Mouse (Mus musculus) erythroblast, embryonic 14.5 days (primary cell): ENCODE measurements around the gene Kat2a. TPM values are rescaled to one million over a fixed set of nuclear protein-coding genes. Genes with fewer than 3 reads are reported as not detected.
"Not testable (repeated sequence)": the region's sequence is repeated elsewhere in the genome, so short reads cannot be mapped to it uniquely, and the experiment has no call there.

ENCODE experiments used
- H3K27me3 ChIP-seq: 2 replicates; pipeline ENCODE4 v1.6.1; 2012; ENCODE audit warnings: inconsistent platforms; ENCODE audit not compliant: control insufficient read depth
- H3K36me3 ChIP-seq: 2 replicates; pipeline ENCODE4 v1.6.1; 2012; ENCODE audit warnings: mild to moderate bottlenecking, inconsistent platforms; ENCODE audit not compliant: control insufficient read depth
- H3K4me1 ChIP-seq: 2 replicates; pipeline ENCODE4 v1.6.1; 2012; ENCODE audit warnings: inconsistent platforms; ENCODE audit not compliant: control insufficient read depth
- H3K4me3 ChIP-seq: replicated peaks from 2 replicates; pipeline ENCODE3; 2012; ENCODE audit warnings: moderate library complexity, mild to moderate bottlenecking, inconsistent platforms
- H3K9me3 ChIP-seq: 2 replicates; pipeline ENCODE4 v1.6.1; 2012; ENCODE audit warnings: low read length, inconsistent platforms, mixed read lengths; ENCODE audit not compliant: control insufficient read depth
- GATA1 ChIP-seq: IDR thresholded peaks from 2 replicates; pipeline ENCODE4 v1.6.1; 2012; ENCODE audit warnings: low read length, inconsistent platforms, mixed read lengths
- TAL1 ChIP-seq: IDR thresholded peaks from 3 replicates; pipeline ENCODE4 v1.6.1; 2012; ENCODE audit warnings: low read length, inconsistent platforms, mixed read lengths
- polyA plus RNA-seq: library from polyadenylated mRNA; stranded (reverse); fragments of >175 nt; gene quantifications from 2 replicates; pipeline ENCODE4 v1.2.3, GENCODE M21; 2012

Kat2a gene
- polyA plus RNA-seq, 1 experiment: 0.77 TPM

- TF ChIP-seq GATA1 (no peak), TAL1 (no peak)
- no peaks in the 10 kb centered on the region for H3K36me3 ChIP-seq
- H3K9me3 ChIP-seq: no peaks in the 10 kb centered on the region
- H3K27me3 ChIP-seq: peaks cover 30% of the 10 kb centered on the region
- no peaks in the 10 kb centered on the region for H3K4me1 ChIP-seq
- no peak overlapping the region for H3K4me3 ChIP-seq
Measured at GRCm38 (mm10) chr11:100671956-100672355, 40.3 kb downstream of the Kat2a start.

DNA sequence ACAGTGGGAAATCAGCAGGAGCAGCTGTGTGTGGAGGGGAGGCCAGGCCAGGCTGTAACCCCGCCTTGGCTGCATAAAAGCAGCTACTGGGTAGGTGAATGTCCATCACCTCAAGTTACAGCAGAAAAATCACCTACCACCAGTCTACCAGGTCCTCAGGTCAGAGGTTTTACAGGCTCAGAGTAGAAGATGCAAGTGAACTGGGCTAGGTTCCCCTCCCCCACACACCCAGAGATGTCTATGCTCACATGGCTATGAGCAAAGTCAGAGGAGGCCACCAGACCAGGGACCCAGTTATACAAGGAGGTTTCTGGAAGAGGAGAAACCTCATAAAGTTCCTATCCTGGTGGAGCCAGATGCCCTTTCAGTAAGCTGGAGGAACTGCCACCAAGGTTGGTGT, 41.2 kb downstream of the Kat2a start:
- no peaks in the 10 kb centered on the region for H3K36me3 ChIP-seq
- H3K9me3 ChIP-seq: no peaks in the 10 kb centered on the region
- no peaks in the 10 kb centered on the region for H3K4me1 ChIP-seq
- no peak for TF ChIP-seq TAL1
- TF ChIP-seq GATA1: no peak
- peaks cover 27% of the 10 kb centered on the region for H3K27me3 ChIP-seq
- no peak overlapping the region for H3K4me3 ChIP-seq

DNA sequence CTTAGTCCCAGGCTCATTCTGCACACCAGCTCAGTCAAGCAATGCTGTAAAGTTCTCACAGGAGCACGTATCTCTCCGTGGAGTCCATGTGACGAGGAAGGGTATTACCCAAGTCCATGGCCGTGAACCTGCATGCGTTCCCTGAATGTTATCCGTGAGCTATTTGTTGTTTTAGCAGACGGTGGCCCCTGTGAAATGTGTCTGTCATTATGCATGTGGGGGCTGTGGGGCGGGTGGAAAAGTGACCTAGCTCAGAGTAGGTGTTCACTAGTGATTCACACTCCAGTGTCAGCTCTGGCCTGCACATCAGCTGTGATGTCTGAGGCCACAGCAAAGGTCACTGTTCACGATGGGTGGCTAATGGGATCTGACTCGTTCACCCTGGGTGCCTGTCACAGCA, 52.5 kb downstream of the Kat2a start:
- Histone ChIP-seq H3K9me3 (no peaks in the 10 kb centered on the region), H3K36me3 (no peaks in the 10 kb centered on the region), H3K4me1 (no peaks in the 10 kb centered on the region), H3K27me3 (no peaks in the 10 kb centered on the region), H3K4me3 (no peak overlapping the region)
- no peak for TF ChIP-seq TAL1
- no peak for TF ChIP-seq GATA1

- Histone ChIP-seq H3K9me3 (no peaks in the 10 kb centered on the region), H3K4me1 (no peaks in the 10 kb centered on the region), H3K27me3 (peaks cover 4% of the 10 kb centered on the region), H3K4me3 (no peak overlapping the region), H3K36me3 (no peaks in the 10 kb centered on the region)
- no peak for TF ChIP-seq TAL1
- TF ChIP-seq GATA1: no peak
Measured at GRCm38 (mm10) chr11:100656458-100656857, 55.8 kb downstream of the Kat2a start.

GRCm38 (mm10) chr11:100655589-100655988, 56.7 kb downstream of the Kat2a start:
- H3K36me3 ChIP-seq, H3K4me3 ChIP-seq, H3K9me3 ChIP-seq, H3K4me1 ChIP-seq: not testable (repeated sequence)
- peaks cover 12% of the 10 kb centered on the region for H3K27me3 ChIP-seq

Other genes starting within 250 kb of the Kat2a start
- gene Klhl11, start 239.7 kb downstream of the Kat2a start, polyA plus RNA-seq: 0.03 and 0.06 TPM in 2 replicates
- 0.46 and 1.1 TPM in 2 replicates for gene Acly, start 184.5 kb downstream of the Kat2a start, polyA plus RNA-seq
- gene Ttc25, start 166.9 kb downstream of the Kat2a start, polyA plus RNA-seq: 0.01 TPM in 1 of 2 replicates, not detected in the other
- 0.09 and 0.11 TPM in 2 replicates for gene Cnp, start 137.6 kb downstream of the Kat2a start, polyA plus RNA-seq
- 3.2 and 4.0 TPM in 2 replicates for gene Nkiras2, start 93.2 kb downstream of the Kat2a start, polyA plus RNA-seq
- 3.2 and 4.0 TPM in 2 replicates for gene Dnajc7, start 92.3 kb downstream of the Kat2a start, polyA plus RNA-seq
- gene Zfp385c, start 20.0 kb downstream of the Kat2a start, polyA plus RNA-seq: not detected in 2 replicates
- 0.20 TPM in 1 of 2 replicates, not detected in the other for gene Dhx58, start 8.2 kb downstream of the Kat2a start, polyA plus RNA-seq
- not detected in 2 replicates for gene Hspb9, start 1.4 kb upstream of the Kat2a start, polyA plus RNA-seq
- gene Rab5c, start 25.8 kb upstream of the Kat2a start, polyA plus RNA-seq: 80.2 and 82.1 TPM in 2 replicates
- not detected in 2 replicates for gene Kcnh4, start 47.5 kb upstream of the Kat2a start, polyA plus RNA-seq
- gene Hcrt, start 50.5 kb upstream of the Kat2a start, polyA plus RNA-seq: not detected in 2 replicates
- gene Ghdc, start 58.5 kb upstream of the Kat2a start, polyA plus RNA-seq: 0.20 and 0.58 TPM in 2 replicates
- 0.67 and 0.90 TPM in 2 replicates for gene Stat5b, start 138.3 kb upstream of the Kat2a start, polyA plus RNA-seq
- 0.17 and 0.25 TPM in 2 replicates for gene Stat5a, start 146.9 kb upstream of the Kat2a start, polyA plus RNA-seq
- gene Stat3, start 227.1 kb upstream of the Kat2a start, polyA plus RNA-seq: 0.96 and 1.2 TPM in 2 replicates